Mouse (Mus musculus): ENCODE data around the gene Ppa1.

GRCm38 (mm10) chr10:61689405-61689804 lies 41.1 kb downstream of the Ppa1 start:
- TF ChIP-seq EP300 (IDR thresholded peaks at IDR 0.05; ENCODE audit: low read length) (no peak), RCOR1 (conservative IDR thresholded peaks at IDR 0.05; ENCODE audit: low read depth, low read length) (no peak), POLR2A (IDR thresholded peaks at IDR 0.05; ENCODE audit: low read depth, low read length) (no peak)

Measured in CH12.LX (cell line).